Mouse (Mus musculus): Measurements from ENCODE around the gene Upk3a. TPM values are rescaled to one million over a fixed set of nuclear protein-coding genes. Genes with fewer than 3 reads are reported as not detected.

The Upk3a gene
- 0.04 TPM in 1 of 2 replicates, not detected in the other for polyA plus RNA-seq (2012; rRNA removed)
- polyA plus RNA-seq (2014; fragmentation: Nextera tagmentation; extraction: Ambion mirVana) = 0.13 TPM in 1 of 2 replicates, not detected in the other

- H3K27ac ChIP-seq = no peak within 1 kb of the TSS
- no peaks in the 10 kb centered on the region for H3K4me1 ChIP-seq (replicated peaks; ENCODE audit: control insufficient read depth in 2 of 2, insufficient read depth in 2 of 2, low read length in 1 of 2)
- no peak for TF ChIP-seq CTCF (IDR thresholded peaks at IDR 0.05; ENCODE audit: low read depth)
- TF ChIP-seq EP300 (IDR thresholded peaks at IDR 0.05; ENCODE audit: low read depth) = no peak
- no peaks in the 10 kb centered on the region; the same call in 1 of the 2 replicates for H3K27me3 ChIP-seq (ENCODE audit: control insufficient read depth, insufficient read depth, low read length)
- no peaks in the 10 kb centered on the region for H3K36me3 ChIP-seq (replicated peaks; ENCODE audit: control insufficient read depth, insufficient read depth, low read depth)
- WGBS (ENCODE audit: insufficient replicate concordance) = 8% methylated on average over 21 of the region's 21 CpGs
- H3K4me3 ChIP-seq (ENCODE audit: insufficient read depth in 1 of 2, low read depth in 2 of 2, low read length in 2 of 2) = no peak within 1 kb of the TSS
- DNase-seq (ENCODE audit: low read depth in 3 of 3, low spot score in 3 of 3) (no peak), ATAC-seq (ENCODE audit: insufficient read depth) (no peak)
- no peaks in the 10 kb centered on the region for H3K9me3 ChIP-seq (ENCODE audit: control insufficient read depth, low read length)
- H3K9ac ChIP-seq (replicated peaks) = no peak within 1 kb of the TSS
- H3K4me2 ChIP-seq (ENCODE audit: low read depth) = no peak within 1 kb of the TSS
Observed at GRCm38 (mm10) chr15:85016951-85017664, at the start of gene Upk3a. Upk3a (plus strand) TSS chr15:85017141.

GRCm38 (mm10) chr15:84968534-84968933, 48.4 kb upstream of the Upk3a start:
- no peak for DNase-seq (ENCODE audit: low read depth in 3 of 3, low spot score in 3 of 3)
- no peaks in the 10 kb centered on the region for H3K9me3 ChIP-seq (ENCODE audit: control insufficient read depth, low read length)
- H3K4me1 ChIP-seq (replicated peaks; ENCODE audit: control insufficient read depth in 2 of 2, insufficient read depth in 2 of 2, low read length in 1 of 2) = no peaks in the 10 kb centered on the region
- no peak overlapping the region for H3K9ac ChIP-seq (replicated peaks)
- H3K4me3 ChIP-seq (ENCODE audit: insufficient read depth in 1 of 2, low read depth in 2 of 2, low read length in 2 of 2) = no peak overlapping the region
- 29% methylated on average over 4 of the region's 4 CpGs for WGBS (ENCODE audit: insufficient replicate concordance)
- no peaks in the 10 kb centered on the region for H3K36me3 ChIP-seq (replicated peaks; ENCODE audit: control insufficient read depth, insufficient read depth, low read depth)
- H3K27ac ChIP-seq = no peak overlapping the region
- no peak for ATAC-seq (ENCODE audit: insufficient read depth)
- no peaks in the 10 kb centered on the region for H3K27me3 ChIP-seq (ENCODE audit: control insufficient read depth, insufficient read depth, low read length)
- H3K4me2 ChIP-seq (ENCODE audit: low read depth) = no peak overlapping the region
- TF ChIP-seq CTCF (IDR thresholded peaks at IDR 0.05; ENCODE audit: low read depth) = no peak
- TF ChIP-seq EP300 (IDR thresholded peaks at IDR 0.05; ENCODE audit: low read depth) = no peak

- no peak for TF ChIP-seq EP300 (IDR thresholded peaks at IDR 0.05; ENCODE audit: low read depth)
- TF ChIP-seq CTCF (IDR thresholded peaks at IDR 0.05; ENCODE audit: low read depth) = no peak
- Histone ChIP-seq H3K9ac (replicated peaks) (no peak overlapping the region), H3K27ac (no peak overlapping the region), H3K4me3 (ENCODE audit: insufficient read depth in 1 of 2, low read depth in 2 of 2, low read length in 2 of 2) (no peak overlapping the region), H3K4me1 (replicated peaks; ENCODE audit: control insufficient read depth in 2 of 2, insufficient read depth in 2 of 2, low read length in 1 of 2) (peaks cover 0 to 4% of the 10 kb centered on the region in 2 experiments; a peak in 1 of 4 replicates), H3K4me2 (ENCODE audit: low read depth) (no peak overlapping the region), H3K27me3 (ENCODE audit: control insufficient read depth, insufficient read depth, low read length) (no peaks in the 10 kb centered on the region), H3K36me3 (replicated peaks; ENCODE audit: control insufficient read depth, insufficient read depth, low read depth) (no peaks in the 10 kb centered on the region), H3K9me3 (ENCODE audit: control insufficient read depth, low read length) (no peaks in the 10 kb centered on the region)
- 58% methylated on average over 8 of the region's 8 CpGs for WGBS (ENCODE audit: insufficient replicate concordance)
- DNase-seq (ENCODE audit: low read depth in 3 of 3, low spot score in 3 of 3) (no peak), ATAC-seq (ENCODE audit: insufficient read depth) (peak; percentile 26; the same call in 1 of the 2 replicates)
Observed at GRCm38 (mm10) chr15:84972860-84973543, 43.9 kb upstream of the Upk3a start.

- H3K27me3 ChIP-seq (ENCODE audit: control insufficient read depth, insufficient read depth, low read length) = no peaks in the 10 kb centered on the region
- H3K27ac ChIP-seq = no peak overlapping the region
- H3K9me3 ChIP-seq (ENCODE audit: control insufficient read depth, low read length) = no peaks in the 10 kb centered on the region
- no peak for ATAC-seq (ENCODE audit: insufficient read depth)
- WGBS (ENCODE audit: insufficient replicate concordance) = 44% methylated on average over 3 of the region's 3 CpGs
- H3K4me1 ChIP-seq (replicated peaks; ENCODE audit: control insufficient read depth in 2 of 2, insufficient read depth in 2 of 2, low read length in 1 of 2) = peaks cover 0 to 4% of the 10 kb centered on the region in 2 experiments; a peak in 1 of 4 replicates
- no peak overlapping the region for H3K4me3 ChIP-seq (ENCODE audit: insufficient read depth in 1 of 2, low read depth in 2 of 2, low read length in 2 of 2)
- TF ChIP-seq EP300 (IDR thresholded peaks at IDR 0.05; ENCODE audit: low read depth) (no peak), CTCF (IDR thresholded peaks at IDR 0.05; ENCODE audit: low read depth) (no peak)
- no peaks in the 10 kb centered on the region for H3K36me3 ChIP-seq (replicated peaks; ENCODE audit: control insufficient read depth, insufficient read depth, low read depth)
- no peak overlapping the region for H3K4me2 ChIP-seq (ENCODE audit: low read depth)
- no peak overlapping the region for H3K9ac ChIP-seq (replicated peaks)
- no peak for DNase-seq (ENCODE audit: low read depth in 3 of 3, low spot score in 3 of 3)
Observed at GRCm38 (mm10) chr15:84973544-84973871, 43.4 kb upstream of the Upk3a start.

- no peak for DNase-seq (ENCODE audit: low read depth in 3 of 3, low spot score in 3 of 3)
- no peak overlapping the region for H3K9ac ChIP-seq (replicated peaks)
- no peaks in the 10 kb centered on the region for H3K27me3 ChIP-seq (ENCODE audit: control insufficient read depth, insufficient read depth, low read length)
- H3K4me3 ChIP-seq (ENCODE audit: insufficient read depth in 1 of 2, low read depth in 2 of 2, low read length in 2 of 2) = no peak overlapping the region
- H3K4me2 ChIP-seq (ENCODE audit: low read depth) = no peak overlapping the region
- TF ChIP-seq EP300 (IDR thresholded peaks at IDR 0.05; ENCODE audit: low read depth) = no peak
- H3K9me3 ChIP-seq (ENCODE audit: control insufficient read depth, low read length) = no peaks in the 10 kb centered on the region
- H3K36me3 ChIP-seq (replicated peaks; ENCODE audit: control insufficient read depth, insufficient read depth, low read depth) = no peaks in the 10 kb centered on the region
- H3K27ac ChIP-seq = no peak overlapping the region
- peaks cover 0 to 4% of the 10 kb centered on the region in 2 experiments; a peak in 1 of 4 replicates for H3K4me1 ChIP-seq (replicated peaks; ENCODE audit: control insufficient read depth in 2 of 2, insufficient read depth in 2 of 2, low read length in 1 of 2)
- ATAC-seq (ENCODE audit: insufficient read depth) = no peak
- WGBS (ENCODE audit: insufficient replicate concordance) = 42% methylated on average over 4 of the region's 4 CpGs
Observed at GRCm38 (mm10) chr15:84975729-84976128, 41.2 kb upstream of the Upk3a start.

Measured in liver, embryonic 14.5 days (tissue).